Mouse (Mus musculus): ENCODE measurements around the gene Hs3st1. TPM values are rescaled to one million over a fixed set of nuclear protein-coding genes. Genes with fewer than 3 reads are reported as not detected.

Gene Hs3st1
- polyA plus RNA-seq, 1 experiment from 2014 or later = 24.5 TPM

DNA sequence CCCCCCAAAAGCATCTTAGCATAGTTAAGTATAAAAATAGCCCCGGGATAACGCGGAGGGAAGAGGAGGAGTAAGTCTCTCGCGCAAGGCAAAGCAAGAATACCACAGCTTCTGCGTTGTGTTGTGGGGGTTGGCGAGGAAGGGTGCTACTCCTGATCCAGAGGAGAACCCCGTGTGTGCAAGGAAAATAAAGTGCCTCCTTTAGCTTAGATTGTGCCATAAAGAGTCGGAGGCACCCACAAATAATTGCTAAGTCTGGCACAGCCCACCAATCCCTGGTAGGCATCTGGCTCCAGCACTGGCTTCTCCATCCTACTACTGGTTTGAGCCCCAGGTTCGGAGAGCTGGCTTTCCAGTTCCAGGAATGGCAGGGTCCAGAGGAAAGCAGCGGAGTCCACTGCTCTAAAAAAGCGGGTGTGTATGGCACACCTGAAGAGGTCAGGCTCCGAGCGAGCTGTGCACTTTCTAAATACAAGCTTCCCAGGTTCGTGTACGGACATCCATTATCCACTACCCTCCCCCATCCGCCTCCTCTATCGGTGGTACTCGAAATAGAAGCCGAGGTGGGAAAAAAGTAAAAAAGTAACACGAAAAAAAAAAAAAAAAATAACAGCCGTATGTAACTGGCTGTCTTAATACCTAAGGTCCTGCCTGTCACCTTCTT lies 111.9 kb downstream of the Hs3st1 start:
- in situ Hi-C loops (cut with MboI; ENCODE audit: low pct_unique_long_range_greater_than_20kb) = loop anchor here (5.0 to 10.0 kb wide), 4 partner anchors 309 to 856 kb away; no protein-coding TSS in a partner anchor
- no peak for TF ChIP-seq CTCF (IDR thresholded peaks at IDR 0.05)
- POLR2A ChIA-PET = interaction anchor here (0.7 to 1.6 kb wide), 7 partner anchors 13 to 860 kb away, joined by 3 to 4 read pairs (median 4); no protein-coding TSS in a partner anchor
- CTCF ChIA-PET = interaction anchor here (0.9 to 2.8 kb wide), 7 partner anchors 118 to 863 kb away, joined by 3 to 8 read pairs (median 6); no protein-coding TSS in a partner anchor
- DNase-seq (ENCODE audit: low read depth, low spot score) = no peak
- peaks cover 9% of the 10 kb centered on the region for H3K27me3 ChIP-seq
- ATAC-seq = no peak

DNA sequence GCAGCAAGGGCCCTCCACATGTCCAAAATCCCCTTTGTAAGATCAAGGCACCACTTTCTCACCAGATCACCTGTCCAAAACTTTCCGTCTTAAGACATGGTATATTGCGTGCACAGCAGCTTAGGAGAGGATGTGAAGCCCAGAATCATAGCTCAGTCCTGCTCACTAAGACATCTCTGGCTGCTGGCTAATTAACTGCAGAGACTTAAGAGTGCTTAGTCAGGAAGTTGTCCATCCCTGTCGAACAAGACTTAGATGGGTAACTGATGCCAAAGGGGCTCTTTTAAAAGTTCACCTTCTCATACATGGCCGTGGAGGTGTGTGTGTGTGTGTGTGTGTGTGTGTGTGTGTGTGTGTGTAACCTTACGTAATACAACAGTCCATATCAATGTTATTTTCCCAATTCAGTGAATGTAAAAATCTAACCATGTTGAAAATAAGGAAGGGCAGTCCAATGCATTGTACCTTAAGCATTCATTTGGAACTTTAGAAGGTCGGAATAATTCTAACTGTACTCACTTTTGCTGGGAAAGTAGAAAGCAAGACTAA lies 113.0 kb downstream of the Hs3st1 start:
- POLR2A ChIA-PET = interaction anchor here (0.8 to 1.4 kb wide), 3 partner anchors 14 to 859 kb away, joined by 3 to 4 read pairs (median 4); no protein-coding TSS in a partner anchor
- CTCF ChIA-PET = interaction anchor here (0.7 to 2.8 kb wide), 6 partner anchors 41 to 862 kb away, joined by 3 to 8 read pairs (median 6); no protein-coding TSS in a partner anchor
- no peak for TF ChIP-seq CTCF (IDR thresholded peaks at IDR 0.05)
- no peak for DNase-seq (ENCODE audit: low read depth, low spot score)
- peaks cover 9% of the 10 kb centered on the region for H3K27me3 ChIP-seq
- no peak for ATAC-seq
- in situ Hi-C loops (cut with MboI; ENCODE audit: low pct_unique_long_range_greater_than_20kb) = loop anchor here (5.0 to 10.0 kb wide), 4 partner anchors 307 to 855 kb away; no protein-coding TSS in a partner anchor

DNA sequence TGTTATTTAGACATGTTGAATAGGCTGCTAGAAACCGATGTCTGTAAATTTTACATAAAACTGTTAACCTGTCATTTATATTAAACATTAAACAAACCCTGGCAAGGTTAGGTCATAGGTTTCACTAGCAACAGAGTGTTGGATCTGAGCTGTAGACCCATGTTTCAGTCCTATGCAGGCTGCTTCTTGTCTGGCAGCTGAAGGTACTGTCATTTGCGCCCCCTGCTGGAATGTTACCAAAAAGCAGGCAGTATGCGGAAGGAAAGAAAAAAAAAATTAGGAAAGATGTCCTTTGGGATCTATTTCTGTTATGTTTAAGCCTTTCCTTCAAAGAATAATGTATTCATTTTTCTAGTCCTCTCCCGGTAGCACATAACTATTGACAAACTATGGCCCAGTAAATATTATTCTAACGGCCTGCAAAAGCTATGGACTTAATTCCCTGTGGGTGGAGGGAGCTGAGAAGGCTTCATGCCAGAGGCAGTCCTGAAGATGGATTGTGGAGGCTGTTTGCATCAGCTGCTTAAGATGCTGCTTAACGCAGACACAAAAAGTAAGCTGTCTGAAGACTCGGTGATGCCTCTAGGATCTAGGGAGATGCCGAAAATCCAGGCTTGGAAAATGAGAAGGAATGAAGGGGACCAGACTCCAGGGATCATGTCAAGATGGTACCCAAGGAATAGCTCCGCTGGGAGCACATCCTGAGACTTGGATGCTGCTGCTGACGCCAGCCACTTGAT lies 115.7 kb downstream of the Hs3st1 start:
- peak; percentile 31 for ATAC-seq
- ChIA-PET CTCF (interaction anchor here (0.8 to 1.6 kb wide), 20 partner anchors 13 to 867 kb away, joined by 3 to 9 read pairs (median 3); no protein-coding TSS in a partner anchor), POLR2A (no interaction called here)
- DNase-seq (ENCODE audit: low read depth, low spot score) = no peak
- TF ChIP-seq CTCF (IDR thresholded peaks at IDR 0.05) = peak; percentile 91
- in situ Hi-C loops (cut with MboI; ENCODE audit: low pct_unique_long_range_greater_than_20kb) = loop anchor here (5.0 to 10.0 kb wide), 6 partner anchors 222 to 852 kb away; no protein-coding TSS in a partner anchor
- no peaks in the 10 kb centered on the region for H3K27me3 ChIP-seq

DNA sequence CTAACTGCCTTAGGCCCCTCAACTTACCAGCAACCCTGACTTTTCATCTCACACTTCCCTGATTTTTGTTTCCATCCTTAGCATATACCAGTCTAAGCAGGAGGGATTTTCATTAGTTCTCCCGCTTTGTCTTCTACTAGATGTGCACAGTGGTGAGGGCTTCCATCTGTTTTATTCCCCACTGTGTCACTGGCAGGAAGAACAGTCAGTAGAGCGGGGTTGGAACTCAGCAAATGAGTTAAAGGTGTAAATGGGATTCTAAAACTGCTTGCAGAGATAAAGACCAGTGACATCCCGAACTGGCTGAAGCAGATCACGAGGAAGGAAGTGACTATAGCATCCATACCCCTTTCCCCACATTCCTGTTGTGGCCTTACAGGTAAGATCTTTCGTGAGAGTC lies 116.3 kb downstream of the Hs3st1 start:
- no peak for TF ChIP-seq CTCF (IDR thresholded peaks at IDR 0.05)
- no peak for ATAC-seq
- H3K27me3 ChIP-seq = no peaks in the 10 kb centered on the region
- in situ Hi-C loops (cut with MboI; ENCODE audit: low pct_unique_long_range_greater_than_20kb) = loop anchor here (5.0 to 10.0 kb wide), 2 partner anchors 222 to 424 kb away; no protein-coding TSS in a partner anchor
- ChIA-PET CTCF (interaction anchor here (0.8 to 1.6 kb wide), 15 partner anchors 13 to 866 kb away, joined by 3 to 9 read pairs (median 3); no protein-coding TSS in a partner anchor), POLR2A (no interaction called here)
- DNase-seq (ENCODE audit: low read depth, low spot score) = no peak

DNA sequence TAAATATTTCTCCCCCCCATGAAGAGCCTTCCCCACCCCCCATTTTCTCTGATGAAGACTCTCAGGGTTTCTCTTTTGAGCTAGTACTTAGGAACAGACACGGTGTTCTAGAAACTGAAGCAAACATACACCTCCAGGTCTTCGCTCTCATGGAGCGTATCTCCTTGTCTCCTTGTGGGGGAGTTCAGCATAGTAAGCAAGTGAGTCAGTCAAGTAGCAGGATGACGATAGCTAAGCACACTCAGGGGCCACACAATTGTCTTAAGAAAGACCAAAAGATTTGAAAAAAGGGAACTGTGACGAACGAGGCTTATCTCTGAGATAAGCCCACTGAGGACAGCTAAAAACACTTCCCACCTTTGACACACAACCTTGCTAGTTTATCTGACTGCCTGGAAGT lies 117.4 kb downstream of the Hs3st1 start:
- in situ Hi-C loops (cut with MboI; ENCODE audit: low pct_unique_long_range_greater_than_20kb) = loop anchor here (5.0 to 10.0 kb wide), 2 partner anchors 221 to 423 kb away; no protein-coding TSS in a partner anchor
- ChIA-PET CTCF (interaction anchor here (1.2 to 1.4 kb wide), 3 partner anchors 12 to 859 kb away, joined by 3 to 4 read pairs (median 3); no protein-coding TSS in a partner anchor), POLR2A (interaction anchor here (0.6 to 0.8 kb wide), 2 partner anchors 235 to 1094 kb away, joined by 3 read pairs; no protein-coding TSS in a partner anchor)
- no peak for TF ChIP-seq CTCF (IDR thresholded peaks at IDR 0.05)
- peak; percentile 64 for DNase-seq (ENCODE audit: low read depth, low spot score)
- ATAC-seq = peak; percentile 87
- no peaks in the 10 kb centered on the region for H3K27me3 ChIP-seq

DNA sequence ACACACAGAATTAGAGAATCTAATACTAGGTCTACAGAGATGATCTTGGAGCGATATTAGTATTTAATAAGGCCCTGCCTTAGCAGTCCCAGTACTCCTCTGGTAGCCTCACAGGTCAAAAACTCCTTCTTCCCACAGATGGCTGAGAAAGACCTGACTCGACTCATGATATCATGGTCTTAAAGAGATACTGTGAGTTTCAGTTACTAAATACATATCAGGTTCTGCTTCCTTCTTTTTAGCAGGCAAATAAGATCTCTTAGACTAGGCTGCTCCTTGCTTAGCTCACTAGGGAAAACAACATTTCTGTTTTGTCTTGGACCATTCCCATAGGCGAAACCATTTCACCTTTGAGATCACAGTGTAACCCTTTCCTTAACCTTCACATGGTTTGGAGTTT lies 119.2 kb downstream of the Hs3st1 start:
- H3K27me3 ChIP-seq = no peaks in the 10 kb centered on the region
- in situ Hi-C loops (cut with MboI; ENCODE audit: low pct_unique_long_range_greater_than_20kb) = loop anchor here (5.0 to 10.0 kb wide), 2 partner anchors 219 to 421 kb away; no protein-coding TSS in a partner anchor
- ATAC-seq = no peak
- TF ChIP-seq CTCF (IDR thresholded peaks at IDR 0.05) = no peak
- CTCF ChIA-PET = interaction anchor here (0.9 to 1.2 kb wide), 4 partner anchors 10 to 167 kb away, joined by 3 read pairs; no protein-coding TSS in a partner anchor
- POLR2A ChIA-PET = no interaction called here
- DNase-seq (ENCODE audit: low read depth, low spot score) = no peak

DNA sequence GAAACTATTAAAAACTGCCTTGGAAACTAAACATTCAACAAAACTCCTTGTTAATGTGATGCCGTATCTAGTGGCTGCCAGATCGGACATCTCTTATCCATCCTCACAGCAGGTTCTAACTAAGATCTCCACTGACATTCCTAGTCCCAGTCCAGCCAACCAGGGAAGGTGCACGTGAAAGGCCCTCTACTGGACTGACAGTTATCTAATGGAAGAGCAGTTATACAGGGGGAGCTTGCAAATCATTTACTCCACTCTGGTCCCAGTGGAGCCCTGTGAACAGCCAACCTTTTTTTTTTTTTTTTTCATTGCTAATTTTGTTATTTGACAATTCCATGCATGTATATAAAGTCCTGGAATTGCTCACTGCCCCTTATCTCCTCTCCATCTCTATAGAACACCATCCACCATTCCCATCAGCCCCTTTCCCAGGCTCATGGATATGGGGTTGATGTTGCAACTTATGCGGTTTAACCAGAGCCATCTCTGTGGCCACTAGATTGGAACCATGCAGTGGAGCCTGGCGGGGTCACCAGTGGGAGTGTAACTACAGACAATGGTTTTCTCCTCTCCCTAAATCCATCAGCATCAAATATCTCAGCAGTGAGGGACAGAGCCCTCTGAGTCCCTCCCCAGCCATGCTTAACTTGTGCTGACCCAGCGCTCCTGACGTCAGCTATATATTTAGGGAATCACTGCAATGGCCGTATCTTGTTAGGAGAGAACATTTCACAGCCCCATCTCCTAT lies 120.8 kb downstream of the Hs3st1 start:
- POLR2A ChIA-PET = no interaction called here
- DNase-seq (ENCODE audit: low read depth, low spot score) = no peak
- CTCF ChIA-PET = interaction anchor here (1.0 kb wide), 1 partner anchor 10 kb away, joined by 4 read pairs; no protein-coding TSS in a partner anchor
- in situ Hi-C loops (cut with MboI; ENCODE audit: low pct_unique_long_range_greater_than_20kb) = loop anchor here (5.0 to 10.0 kb wide), 2 partner anchors 217 to 420 kb away; no protein-coding TSS in a partner anchor
- no peak for ATAC-seq
- H3K27me3 ChIP-seq = no peaks in the 10 kb centered on the region
- no peak for TF ChIP-seq CTCF (IDR thresholded peaks at IDR 0.05)

DNA sequence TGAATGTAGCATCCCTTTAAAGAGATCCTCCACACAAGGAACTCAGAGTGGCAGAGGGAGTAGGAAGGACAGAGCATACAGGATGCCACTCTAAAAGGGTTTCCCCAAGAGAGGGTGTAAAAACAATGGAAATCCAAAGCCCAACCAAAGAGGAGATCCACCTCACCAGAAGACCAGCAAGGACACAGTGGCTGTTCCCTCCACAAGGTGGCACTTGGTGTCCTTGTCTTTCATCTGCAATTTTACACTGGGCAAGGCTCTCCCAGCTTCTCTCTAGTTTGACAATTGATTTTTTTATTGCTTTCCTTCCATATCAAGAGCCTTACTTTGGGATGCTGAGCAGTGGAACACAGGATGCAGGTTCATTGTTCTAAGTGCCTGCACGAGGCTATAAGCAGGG lies 122.1 kb downstream of the Hs3st1 start:
- ATAC-seq (no peak), DNase-seq (ENCODE audit: low read depth, low spot score) (no peak)
- POLR2A ChIA-PET = no interaction called here

DNA sequence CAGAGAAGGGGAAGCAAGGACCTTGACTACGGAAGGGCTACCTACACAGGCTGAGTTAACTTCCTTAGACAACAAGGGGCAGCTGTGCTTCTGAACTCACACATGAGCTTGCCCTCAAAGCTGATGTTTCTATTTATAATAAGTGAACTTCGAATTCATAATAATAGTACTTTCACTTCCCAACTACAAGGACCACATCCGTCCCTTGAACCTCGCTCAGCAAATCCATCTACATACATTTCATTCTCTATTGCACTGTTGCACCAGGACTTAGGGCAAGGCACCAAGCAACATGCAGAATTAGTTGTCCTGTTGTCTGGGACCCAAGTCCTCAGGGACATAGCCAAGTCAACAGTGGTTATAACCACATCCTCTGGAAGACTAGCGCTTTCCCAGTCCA lies 124.4 kb downstream of the Hs3st1 start:
- no peaks in the 10 kb centered on the region for H3K27me3 ChIP-seq
- ChIA-PET POLR2A (no interaction called here), CTCF (no interaction called here)
- no peak for DNase-seq (ENCODE audit: low read depth, low spot score)
- no peak for TF ChIP-seq CTCF (IDR thresholded peaks at IDR 0.05)
- in situ Hi-C loops (cut with MboI; ENCODE audit: low pct_unique_long_range_greater_than_20kb) = loop anchor here (10.0 kb wide), 1 partner anchor 416 kb away; no protein-coding TSS in a partner anchor
- ATAC-seq = no peak

More for the DNA sequence above, 122.1 kb downstream of the Hs3st1 start:
- peak; percentile 48 for TF ChIP-seq CTCF (IDR thresholded peaks at IDR 0.05)
- CTCF ChIA-PET = interaction anchor here (1.4 kb wide), 1 partner anchor 13 kb away, joined by 3 read pairs; no protein-coding TSS in a partner anchor
- in situ Hi-C loops (cut with MboI; ENCODE audit: low pct_unique_long_range_greater_than_20kb) = loop anchor here (10.0 kb wide), 1 partner anchor 418 kb away; no protein-coding TSS in a partner anchor
- no peaks in the 10 kb centered on the region for H3K27me3 ChIP-seq

All from Patski (cell line).